Mouse (Mus musculus) C2C12 (cell line): ENCODE results near the gene Bsn.

Source experiments
- CEBPB ChIP-seq: IDR thresholded peaks from one replicate; pipeline ENCODE4 v1.6.1; 2011; ENCODE audit warnings: low read depth, mild to moderate bottlenecking, control low read depth, moderate library complexity
- CTCF ChIP-seq: IDR thresholded peaks from one replicate; pipeline ENCODE4 v1.5.1; 2011; ENCODE audit not compliant: control insufficient read depth, insufficient read depth, insufficient read length
- MAX ChIP-seq: IDR thresholded peaks from one replicate; pipeline ENCODE4 v1.6.1; 2011; ENCODE audit warnings: mild to moderate bottlenecking, control low read depth
- USF1 ChIP-seq: IDR thresholded peaks from one replicate; pipeline ENCODE4 v1.6.1; 2011; ENCODE audit warnings: low read depth, mild to moderate bottlenecking, control low read depth, moderate library complexity

GRCm38 (mm10) chr9:108204884-108205570 is 14.8 kb upstream of the Bsn start:
- TF ChIP-seq CTCF (no peak), MAX (no peak), USF1 (no peak), CEBPB (no peak)
